Mouse (Mus musculus) liver, embryonic 14.5 days (tissue): ENCODE measurements around the gene Ncbp1. TPM values are rescaled to one million over a fixed set of nuclear protein-coding genes. Genes with fewer than 3 reads are reported as not detected.

Experiments used
- ATAC-seq: fragments of 200-750 bp; cut with Nextera tagmentation; 2 replicates; pipeline ENCODE4 v1.8.0; 2017; ENCODE audit warnings: moderate number of reproducible peaks, mild to moderate bottlenecking, moderate library complexity; ENCODE audit not compliant: insufficient read depth
- DNase-seq, 3 experiments: peaks; one replicate each; pipeline ENCODE4 v3.0.0-alpha.2; 2012 to 2013; ENCODE audit warnings: low read depth in 3 of 3, low spot score in 3 of 3
- H3K27ac ChIP-seq: fragments of 300-500 bp; sonication (generic); 2 replicates; pipeline ENCODE4 v1.5.1; 2014; ENCODE audit warnings: moderate library complexity, mild to moderate bottlenecking, control low read depth, inconsistent platforms
- H3K27me3 ChIP-seq: fragments of 300-500 bp; sonication (generic); 2 replicates; pipeline ENCODE4 v1.6.1; 2014; ENCODE audit warnings: mild to moderate bottlenecking, low read length, moderate library complexity; ENCODE audit not compliant: control insufficient read depth, insufficient read depth
- H3K36me3 ChIP-seq: fragments of 300-500 bp; sonication (generic); replicated peaks from 2 replicates; pipeline ENCODE4 v1.6.1; 2014; ENCODE audit warnings: low read depth; ENCODE audit not compliant: control insufficient read depth, insufficient read depth
- H3K4me1 ChIP-seq, 2 experiments: fragments of 200-500 bp in 1 of 2; fragments of 300-500 bp in 1 of 2; sonication (generic) in 1 of 2; replicated peaks; 2 replicates each; pipeline ENCODE4 v1.6.1; 2012 to 2014; ENCODE audit warnings: antibody characterized with exemption in 1 of 2, inconsistent platforms in 1 of 2, low read length in 1 of 2; ENCODE audit not compliant: control insufficient read depth in 2 of 2, insufficient read depth in 2 of 2
- H3K4me2 ChIP-seq: fragments of 300-500 bp; sonication (generic); 2 replicates; pipeline ENCODE4 v1.6.1; 2014; ENCODE audit warnings: low read depth, mild to moderate bottlenecking, control low read depth, moderate library complexity
- H3K4me3 ChIP-seq, 2 experiments: fragments of 200-500 bp in 1 of 2; fragments of 300-500 bp in 1 of 2; sonication (generic) in 1 of 2; 2 replicates each; pipeline ENCODE4 v1.5.1; 2012 to 2014; ENCODE audit warnings: low read depth in 2 of 2, low read length in 2 of 2, mild to moderate bottlenecking in 2 of 2, control low read depth in 1 of 2, inconsistent platforms in 1 of 2, moderate library complexity in 1 of 2; ENCODE audit not compliant: insufficient read depth in 1 of 2
- H3K9ac ChIP-seq: fragments of 300-500 bp; sonication (generic); replicated peaks from 2 replicates; pipeline ENCODE4 v1.6.1; 2014; ENCODE audit warnings: mild to moderate bottlenecking, control low read depth, moderate library complexity
- H3K9me3 ChIP-seq: fragments of 300-500 bp; sonication (generic); 2 replicates; pipeline ENCODE4 v1.6.1; 2016; ENCODE audit warnings: low read length, mixed read lengths; ENCODE audit not compliant: control insufficient read depth
- CTCF ChIP-seq: IDR thresholded peaks from 2 replicates; pipeline ENCODE4 v1.5.1; 2016; ENCODE audit warnings: antibody characterized with exemption, low read depth, control low read depth
- EP300 ChIP-seq: IDR thresholded peaks from 2 replicates; pipeline ENCODE4 v1.6.1; 2016; ENCODE audit warnings: antibody characterized with exemption, low read depth
- WGBS: fragments of 180-500 bp; shearing (Covaris S2); extraction: QIAGEN DNeasy Blood & Tissue Kit; methylation state at CpG from one replicate; pipeline ENCODE4 v1.1.7; 2014; ENCODE audit not compliant: insufficient replicate concordance; 5-methylcytosine and 5-hydroxymethylcytosine counted together
- polyA plus RNA-seq, 2 experiments: library from polyadenylated mRNA; depleted of rRNA in 1 of 2; stranded (reverse) in 1 of 2; unstranded in 1 of 2; fragments of >200 nt; fragmentation: Nextera tagmentation in 1 of 2; extraction: Ambion mirVana in 1 of 2; gene quantifications; 2 replicates each; pipeline versions ENCODE4 v1.2.1 to v1.2.3; 2012 to 2014

Gene Ncbp1
- polyA plus RNA-seq, 2 experiments = 36.1 to 40.9 TPM

DNA sequence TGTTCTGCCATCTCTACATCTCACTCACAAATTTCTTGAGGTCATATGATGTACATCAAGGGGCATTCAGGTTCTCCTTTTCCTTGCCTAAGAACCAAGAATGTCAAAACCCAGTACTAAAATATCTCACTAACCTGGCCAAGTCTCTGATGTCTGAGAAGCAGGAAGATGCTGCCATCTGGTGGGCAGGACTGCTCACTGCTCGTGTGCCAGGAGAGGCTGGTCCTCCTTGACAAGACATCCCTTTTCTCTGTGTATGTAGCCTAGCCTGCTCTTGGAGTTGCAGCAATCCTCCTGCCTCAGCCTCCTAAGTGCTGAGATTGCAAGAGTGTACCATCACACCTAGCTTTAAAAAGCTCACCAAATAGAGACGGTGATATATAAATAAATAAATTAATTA, 11.9 kb upstream of the Ncbp1 start:
- Histone ChIP-seq H3K9me3 (no peaks in the 10 kb centered on the region), H3K9ac (no peak overlapping the region), H3K4me2 (no peak overlapping the region), H3K27ac (no peak overlapping the region), H3K4me1 (no peaks in the 10 kb centered on the region), H3K4me3 (no peak overlapping the region), H3K27me3 (no peaks in the 10 kb centered on the region), H3K36me3 (peaks cover 32% of the 10 kb centered on the region)
- WGBS = 34% methylated on average over 2 of the region's 2 CpGs
- DNase-seq = peak; percentile 33 to 54 (median 38)
- ATAC-seq = no peak
- TF ChIP-seq CTCF = peak; percentile 96
- no peak for TF ChIP-seq EP300

- Histone ChIP-seq H3K27ac (no peak overlapping the region), H3K9me3 (no peaks in the 10 kb centered on the region), H3K4me1 (no peaks in the 10 kb centered on the region), H3K9ac (no peak overlapping the region), H3K4me3 (no peak overlapping the region), H3K27me3 (no peaks in the 10 kb centered on the region), H3K4me2 (no peak overlapping the region), H3K36me3 (peaks cover 23% of the 10 kb centered on the region)
- 75% methylated on average over 8 of the region's 8 CpGs for WGBS
- DNase-seq (no peak), ATAC-seq (no peak)
- TF ChIP-seq CTCF (no peak), EP300 (no peak)
Measured at GRCm38 (mm10) chr4:46129311-46130004, 9.0 kb upstream of the Ncbp1 start.

DNA sequence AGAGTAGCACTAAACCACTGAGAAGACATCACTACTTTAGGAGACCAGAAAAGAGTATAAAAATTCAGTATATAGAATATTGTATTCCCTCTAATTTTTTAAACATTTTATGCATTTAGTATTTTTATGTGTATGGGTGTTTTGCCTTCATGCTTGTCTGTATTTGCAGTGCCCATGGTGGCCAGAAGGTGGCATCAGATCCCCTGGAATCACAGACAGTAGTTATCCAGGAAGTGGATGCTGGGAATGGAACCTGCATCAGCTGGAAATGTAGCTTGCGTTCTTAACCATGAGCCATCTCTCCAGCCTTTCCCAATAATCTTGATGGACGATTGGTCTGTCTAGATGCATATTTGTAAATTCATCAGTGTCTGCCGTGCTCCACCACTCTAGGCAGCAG, 8.2 kb upstream of the Ncbp1 start:
- TF ChIP-seq EP300 (no peak), CTCF (peak; percentile 89)
- 58% methylated on average over 3 of the region's 3 CpGs for whole genome bisulfite sequencing
- no peaks in the 10 kb centered on the region for H3K4me1 ChIP-seq
- no peak overlapping the region for H3K9ac ChIP-seq
- no peaks in the 10 kb centered on the region for H3K27me3 ChIP-seq
- H3K36me3 ChIP-seq = peaks cover 16% of the 10 kb centered on the region
- no peak for ATAC-seq
- peak in 2 of 3 experiments; percentile 40 for DNase-seq
- no peak overlapping the region for H3K4me3 ChIP-seq
- H3K4me2 ChIP-seq = no peak overlapping the region
- no peak overlapping the region for H3K27ac ChIP-seq
- no peaks in the 10 kb centered on the region for H3K9me3 ChIP-seq

DNA sequence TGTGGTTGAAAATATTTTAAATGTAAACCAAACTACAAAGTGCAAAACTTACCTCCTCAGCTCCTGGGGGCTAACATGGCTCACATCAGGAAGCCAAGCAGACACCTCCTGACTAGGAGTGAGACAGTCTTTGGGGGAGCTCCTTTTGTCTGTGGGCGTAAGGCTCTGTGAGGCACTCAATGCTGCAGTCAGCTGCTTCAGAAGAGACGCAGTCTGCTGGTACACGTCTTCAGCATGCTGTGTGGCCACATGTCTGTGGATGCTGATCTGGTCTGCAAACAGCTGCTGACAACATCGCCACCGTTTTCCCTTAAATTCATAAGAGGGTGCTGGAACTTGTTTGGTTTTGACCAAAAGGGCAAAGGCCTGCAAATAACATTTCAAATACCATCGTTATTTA, 6.6 kb upstream of the Ncbp1 start:
- no peaks in the 10 kb centered on the region for H3K9me3 ChIP-seq
- H3K27ac ChIP-seq = no peak overlapping the region

GRCm38 (mm10) chr4:46137629-46138286, 655 bp upstream of the Ncbp1 start:
- no peak for TF ChIP-seq EP300
- no peak for TF ChIP-seq CTCF
- DNase-seq (peak in 2 of 3 experiments; percentile 10 to 32), ATAC-seq (peak; percentile 53)
- H3K27me3 ChIP-seq = no peaks in the 10 kb centered on the region
- H3K27ac ChIP-seq = peak overlapping the region; percentile 5
- 6% methylated on average over 17 of the region's 17 CpGs for WGBS
- H3K4me2 ChIP-seq = peak overlapping the region; percentile 97
- peak overlapping the region; percentile 96 for H3K9ac ChIP-seq
- no peaks in the 10 kb centered on the region; the same call in none of the 2 replicates for H3K36me3 ChIP-seq
- peak overlapping the region; percentile 96 to 100 for H3K4me3 ChIP-seq
- peaks cover 10 to 14% of the 10 kb centered on the region in 2 experiments for H3K4me1 ChIP-seq
- H3K9me3 ChIP-seq = no peaks in the 10 kb centered on the region

More for the DNA sequence above, 6.6 kb upstream of the Ncbp1 start:
- DNase-seq (no peak), ATAC-seq (no peak)
- Histone ChIP-seq H3K27me3 (no peaks in the 10 kb centered on the region), H3K4me3 (no peak overlapping the region), H3K4me1 (0 out of 4 replicates have a peak, but pooled peaks cover 0 to 1% of the 10 kb centered on the region in 2 experiments), H3K36me3 (peaks cover 8% of the 10 kb centered on the region), H3K9ac (no peak overlapping the region), H3K4me2 (no peak overlapping the region)
- 84% methylated on average over 6 of the region's 6 CpGs for WGBS
- TF ChIP-seq CTCF (no peak), EP300 (no peak)
